Mouse (Mus musculus) liver, embryonic 11.5 days (tissue): Measurements from ENCODE around the gene Zfp94. TPM values are rescaled to one million over a fixed set of nuclear protein-coding genes. Genes with fewer than 3 reads are reported as not detected.
A peak's percentile ranks its signal among the peaks of the same experiment; 100 is the strongest.

Experiments
- ATAC-seq: fragments of 200-750 bp; cut with Nextera tagmentation; replicated peaks from 2 replicates; pipeline ENCODE4 v1.8.0; 2017; ENCODE audit warnings: moderate number of reproducible peaks, mild to moderate bottlenecking, moderate TSS enrichment, moderate library complexity; ENCODE audit not compliant: low FRiP score
- DNase-seq: peaks from one replicate; pipeline ENCODE4 v3.0.0-alpha.2; 2017; ENCODE audit warnings: low spot score
- H3K27ac ChIP-seq: fragments of 300-500 bp; sonication (generic); 2 replicates; pipeline ENCODE4 v1.5.1; 2014; ENCODE audit warnings: mild to moderate bottlenecking, low read depth, low read length, control low read depth
- H3K27me3 ChIP-seq: fragments of 300-500 bp; sonication (generic); replicated peaks from 2 replicates; pipeline ENCODE4 v1.6.1; 2014; ENCODE audit warnings: low read length, mixed read lengths; ENCODE audit not compliant: control insufficient read depth, insufficient read depth
- H3K36me3 ChIP-seq: fragments of 300-500 bp; sonication (generic); 2 replicates; pipeline ENCODE4 v1.6.1; 2014; ENCODE audit warnings: mild to moderate bottlenecking, low read length, moderate library complexity, mixed read lengths; ENCODE audit not compliant: control insufficient read depth, insufficient read depth
- H3K4me1 ChIP-seq: fragments of 300-500 bp; sonication (generic); replicated peaks from 2 replicates; pipeline ENCODE4 v1.6.1; 2014; ENCODE audit warnings: low read length, mixed read lengths; ENCODE audit not compliant: control insufficient read depth, insufficient read depth
- H3K4me2 ChIP-seq: fragments of 300-500 bp; sonication (generic); 2 replicates; pipeline ENCODE4 v1.6.1; 2014; ENCODE audit warnings: mild to moderate bottlenecking, control low read depth, moderate library complexity
- H3K4me3 ChIP-seq: fragments of 300-500 bp; sonication (generic); 2 replicates; pipeline ENCODE4 v1.5.1; 2014; ENCODE audit warnings: low read depth, low read length, control low read depth
- H3K9ac ChIP-seq: fragments of 300-500 bp; sonication (generic); 2 replicates; pipeline ENCODE4 v1.6.1; 2014; ENCODE audit warnings: low read depth, low read length, control low read depth
- H3K9me3 ChIP-seq: fragments of 300-500 bp; sonication (generic); 2 replicates; pipeline ENCODE4 v1.6.1; 2016; ENCODE audit warnings: low read length, inconsistent platforms, mixed read lengths; ENCODE audit not compliant: control insufficient read depth
- WGBS: fragments of 180-500 bp; shearing (Covaris S2); extraction: QIAGEN DNeasy Blood & Tissue Kit; methylation state at CpG from one replicate; pipeline ENCODE4 v1.1.7; 2014; 5-methylcytosine and 5-hydroxymethylcytosine counted together
- microRNA-seq: library from miRNA; unstranded; fragments of <30 nt; microRNA quantifications from one replicate; pipeline ENCODE4, GENCODE M21; 2017; ENCODE audit warnings: borderline number of aligned reads
- polyA plus RNA-seq: library from polyadenylated mRNA; unstranded; fragments of >200 nt; fragmentation: Nextera tagmentation; extraction: Ambion mirVana; gene quantifications from 2 replicates; pipeline ENCODE4 v1.2.1, GENCODE M21; 2014

Gene Zfp94
- polyA plus RNA-seq, 1 experiment from 2014 or later, result 5.6 TPM

DNA sequence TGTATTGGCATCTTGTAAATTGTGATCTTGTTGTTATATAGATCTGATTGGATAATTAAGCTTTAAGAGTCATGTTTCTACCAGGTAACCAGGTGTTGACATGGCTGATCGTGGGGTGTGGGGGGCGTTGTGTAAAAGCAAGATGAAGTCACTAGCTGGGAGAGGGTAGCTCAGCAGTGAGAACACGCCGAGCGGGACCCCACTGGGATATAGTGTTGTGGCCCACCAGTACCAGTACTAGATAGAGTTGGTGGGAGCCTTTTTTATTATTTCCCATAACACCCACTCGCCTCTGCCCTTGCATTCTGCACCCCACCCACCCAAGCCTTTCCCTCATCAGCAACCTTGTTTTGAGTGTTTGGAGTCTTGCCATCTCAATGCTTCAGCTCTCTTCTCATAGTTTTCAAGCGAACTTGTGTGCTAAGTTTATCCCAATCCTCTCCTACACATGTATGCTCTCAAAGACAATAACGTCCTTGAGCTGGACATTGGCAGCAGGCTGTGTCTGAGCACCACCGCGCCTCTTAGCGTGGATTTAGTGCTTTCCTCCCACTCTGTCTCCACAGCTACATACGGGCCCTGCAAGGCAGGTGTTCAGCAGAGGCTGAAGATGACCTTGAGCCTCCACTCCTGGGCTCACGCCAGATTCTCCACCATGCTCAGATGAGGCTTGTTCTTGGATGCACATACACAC is 57.0 kb downstream of the Zfp94 start:
- H3K36me3 ChIP-seq, result no peaks in the 10 kb centered on the region
- no peak overlapping the region for H3K9ac ChIP-seq
- DNase-seq (no peak), ATAC-seq (no peak)
- H3K27ac ChIP-seq, result no peak overlapping the region
- H3K27me3 ChIP-seq, result no peaks in the 10 kb centered on the region
- H3K9me3 ChIP-seq, result no peaks in the 10 kb centered on the region
- WGBS, result 89% methylated on average over 13 of the region's 13 CpGs
- no peaks in the 10 kb centered on the region for H3K4me1 ChIP-seq
- H3K4me3 ChIP-seq, result no peak overlapping the region
- H3K4me2 ChIP-seq, result no peak overlapping the region

GRCm38 (mm10) chr7:24254633-24255474 is 61.6 kb downstream of the Zfp94 start, which contains the start of gene Zfp108:
Gene Zfp108 (plus strand): TSS chr7:24254794.
- no peak within 1 kb of the TSS for H3K27ac ChIP-seq
- peak; percentile 84 for ATAC-seq
- H3K9ac ChIP-seq, result peak within 1 kb of the TSS; percentile 64
- H3K36me3 ChIP-seq, result no peaks in the 10 kb centered on the region
- H3K4me3 ChIP-seq, result peak within 1 kb of the TSS; percentile 55
- no peaks in the 10 kb centered on the region for H3K4me1 ChIP-seq
- WGBS, result 21% methylated on average over 21 of the region's 21 CpGs
- DNase-seq, result peak; percentile 50
- H3K9me3 ChIP-seq, result no peaks in the 10 kb centered on the region
- H3K27me3 ChIP-seq, result no peaks in the 10 kb centered on the region
- peak within 1 kb of the TSS; percentile 64 for H3K4me2 ChIP-seq

DNA sequence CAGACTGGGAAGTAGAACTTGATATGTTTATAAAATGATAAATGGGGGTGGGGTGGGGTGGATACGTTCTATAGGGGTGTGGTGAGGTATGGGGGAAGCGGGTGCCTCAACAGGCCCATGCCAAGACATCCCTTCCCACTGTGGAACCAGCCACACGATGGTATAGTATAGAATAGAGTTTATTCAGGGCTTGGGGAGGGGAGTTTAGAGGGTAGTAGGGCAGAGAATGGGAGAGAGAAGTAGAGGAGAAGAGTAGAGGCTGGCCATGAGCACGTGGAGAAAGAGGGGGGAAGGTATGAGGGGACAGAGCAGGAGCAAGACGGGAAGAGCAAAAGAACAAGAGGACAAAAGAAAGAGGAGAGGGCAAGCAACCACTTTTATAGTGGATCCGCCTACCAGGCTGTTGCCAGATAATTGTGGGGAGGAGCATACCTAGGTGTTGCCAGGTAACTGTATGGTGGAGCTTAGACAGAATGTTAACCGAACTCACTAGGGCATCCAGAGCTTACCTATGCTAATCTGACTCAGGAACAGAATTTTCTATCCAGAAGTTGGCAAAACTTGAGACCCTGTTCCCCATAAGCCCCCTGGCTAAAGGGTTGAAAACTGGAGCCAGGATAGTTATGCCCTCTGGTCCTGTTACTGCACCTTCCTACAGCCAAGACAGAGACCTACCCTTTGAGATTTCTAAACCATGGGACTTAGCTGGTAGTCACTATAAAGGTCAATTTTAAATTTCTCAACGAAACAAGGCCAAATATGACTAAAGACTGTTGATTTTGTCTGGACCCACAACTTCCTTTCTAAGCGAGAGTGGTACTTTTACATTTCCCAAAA is 62.5 kb downstream of the Zfp94 start:
- Histone ChIP-seq H3K4me3 (peak overlapping the region; percentile 55; the same call in 1 of the 2 replicates), H3K27ac (no peak overlapping the region), H3K4me1 (no peaks in the 10 kb centered on the region), H3K36me3 (no peaks in the 10 kb centered on the region), H3K9me3 (no peaks in the 10 kb centered on the region), H3K4me2 (peak overlapping the region; percentile 64), H3K9ac (peak overlapping the region; percentile 41; the same call in 1 of the 2 replicates), H3K27me3 (no peaks in the 10 kb centered on the region)
- ATAC-seq (peak; percentile 28), DNase-seq (no peak)
- 61% methylated on average over 9 of the region's 9 CpGs for WGBS

Small RNA genes within 50 kb of the gene (microRNA-seq; reads per million reads assigned to microRNA genes)
- gene Gm27592, result not detected

Other genes starting within 250 kb of the Zfp94 start
- gene Zfp180, start 234.7 kb downstream of the Zfp94 start, polyA plus RNA-seq, result 19.8 and 22.4 TPM in 2 replicates
- 2.1 and 3.5 TPM in 2 replicates for gene Zfp112, start 204.4 kb downstream of the Zfp94 start, polyA plus RNA-seq
- gene Zfp235, start 182.5 kb downstream of the Zfp94 start, polyA plus RNA-seq, result 10.3 and 10.5 TPM in 2 replicates
- gene Zfp114, start 141.6 kb downstream of the Zfp94 start, polyA plus RNA-seq, result 2.4 and 2.9 TPM in 2 replicates
- 5.8 and 6.3 TPM in 2 replicates for gene Zfp111, start 105.2 kb downstream of the Zfp94 start, polyA plus RNA-seq
- gene Zfp109, start 79.1 kb downstream of the Zfp94 start, polyA plus RNA-seq, result 3.6 and 4.8 TPM in 2 replicates
- gene Zfp108, start 61.9 kb downstream of the Zfp94 start, polyA plus RNA-seq, result 1.3 and 1.4 TPM in 2 replicates
- 3.5 and 3.8 TPM in 2 replicates for gene Zfp93, start 46.2 kb downstream of the Zfp94 start, polyA plus RNA-seq
- gene Zfp61, start 15.4 kb downstream of the Zfp94 start, polyA plus RNA-seq, result 10.8 and 13.2 TPM in 2 replicates
- gene Tescl, start 17.3 kb upstream of the Zfp94 start, polyA plus RNA-seq, result 0.22 TPM in 1 of 2 replicates, not detected in the other
- gene Lypd5, start 32.5 kb upstream of the Zfp94 start, polyA plus RNA-seq, result not detected in 2 replicates
- gene Kcnn4, start 53.6 kb upstream of the Zfp94 start, polyA plus RNA-seq, result 119 and 123 TPM in 2 replicates
- 30.2 and 34.8 TPM in 2 replicates for gene Smg9, start 83.0 kb upstream of the Zfp94 start, polyA plus RNA-seq
- not detected in 2 replicates for gene Irgc1, start 135.6 kb upstream of the Zfp94 start, polyA plus RNA-seq
- 5.6 and 5.7 TPM in 2 replicates for gene Plaur, start 145.8 kb upstream of the Zfp94 start, polyA plus RNA-seq
- 0.25 and 0.27 TPM in 2 replicates for gene Cadm4, start 165.4 kb upstream of the Zfp94 start, polyA plus RNA-seq
- gene Zfp428, start 190.3 kb upstream of the Zfp94 start, polyA plus RNA-seq, result 20.3 and 23.0 TPM in 2 replicates
- gene AC161166.1, start 195.8 kb upstream of the Zfp94 start, polyA plus RNA-seq, result 0.34 TPM in 1 of 2 replicates, not detected in the other
- gene Irgq, start 214.0 kb upstream of the Zfp94 start, polyA plus RNA-seq, result 3.5 and 4.1 TPM in 2 replicates
- gene Pinlyp, start 229.5 kb upstream of the Zfp94 start, polyA plus RNA-seq, result not detected in 2 replicates
- gene Xrcc1, start 229.6 kb upstream of the Zfp94 start, polyA plus RNA-seq, result 91.0 and 102 TPM in 2 replicates